Mouse (Mus musculus) adrenal gland, postnatal 14 days (tissue): ENCODE results near the gene Eda2r. TPM values are rescaled to one million over a fixed set of nuclear protein-coding genes. Genes with fewer than 3 reads are reported as not detected.

Source experiments
- DNase-seq: peaks from one replicate; pipeline ENCODE4 v3.0.0; 2021; ENCODE audit warnings: mixed read lengths
- long read RNA-seq, 2 experiments: library from polyadenylated mRNA; stranded (forward); transcript quantifications; one replicate each; pipeline ENCODE4 v2.0.0; 2021
- total RNA-seq: library from RNA; stranded (reverse); gene quantifications from 2 replicates; pipeline ENCODE4 v1.2.3, GENCODE M21; 2021

The Eda2r gene
- total RNA-seq, result 1.6 and 1.9 TPM in 2 replicates
- long read RNA-seq, experiment 1, result 0 reads
- long read RNA-seq, experiment 2, result 0 reads

- peak; percentile 62 for DNase-seq
Observed at GRCm38 (mm10) chrX:97377065-97377421, at the start of gene Eda2r. TSS of gene Eda2r (minus strand) at chrX:97377216.

- no peak for DNase-seq
Observed at GRCm38 (mm10) chrX:97397872-97398271, 20.9 kb upstream of the Eda2r start.

- no peak for DNase-seq
Observed at GRCm38 (mm10) chrX:97378076-97378475, 1.1 kb upstream of the Eda2r start.

DNA sequence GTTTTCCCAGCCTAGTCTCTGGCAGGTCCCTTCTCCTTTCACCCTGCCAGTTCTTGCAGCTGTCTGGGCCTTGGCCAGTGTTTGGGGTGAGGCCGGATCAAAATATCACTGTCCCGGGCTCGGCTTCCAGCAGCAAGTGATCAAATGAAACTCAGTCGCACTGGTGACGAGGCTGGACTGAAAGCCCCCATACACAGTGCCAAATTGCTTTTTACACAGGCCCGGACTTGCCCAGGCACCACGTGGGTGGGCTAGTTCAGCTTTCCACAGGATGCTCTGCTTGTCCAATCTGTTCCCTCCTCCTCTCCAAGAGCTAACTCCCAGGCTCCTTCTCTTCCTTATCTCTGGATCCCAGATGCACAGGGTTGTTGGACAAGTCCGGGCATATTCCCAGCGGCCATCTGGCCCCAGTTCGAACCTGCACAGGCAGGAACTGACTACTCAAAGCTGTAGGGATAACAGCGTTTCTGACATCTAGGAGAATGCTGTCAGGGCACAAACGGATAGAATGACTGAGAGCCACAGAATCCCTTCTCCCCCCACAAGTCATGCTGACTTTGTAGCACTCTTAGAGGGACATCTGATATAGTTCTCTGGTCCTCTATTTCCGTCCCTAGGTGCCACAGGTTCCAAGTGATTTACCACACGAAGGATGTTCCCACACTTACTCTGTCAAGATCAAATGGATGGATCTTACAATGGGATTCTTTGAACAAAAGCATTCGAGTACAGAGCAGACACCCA is 523 bp downstream of the Eda2r start:
- DNase-seq, result peak; percentile 30

GRCm38 (mm10) chrX:97372826-97373225 is 4.2 kb downstream of the Eda2r start:
- no peak for DNase-seq

DNA sequence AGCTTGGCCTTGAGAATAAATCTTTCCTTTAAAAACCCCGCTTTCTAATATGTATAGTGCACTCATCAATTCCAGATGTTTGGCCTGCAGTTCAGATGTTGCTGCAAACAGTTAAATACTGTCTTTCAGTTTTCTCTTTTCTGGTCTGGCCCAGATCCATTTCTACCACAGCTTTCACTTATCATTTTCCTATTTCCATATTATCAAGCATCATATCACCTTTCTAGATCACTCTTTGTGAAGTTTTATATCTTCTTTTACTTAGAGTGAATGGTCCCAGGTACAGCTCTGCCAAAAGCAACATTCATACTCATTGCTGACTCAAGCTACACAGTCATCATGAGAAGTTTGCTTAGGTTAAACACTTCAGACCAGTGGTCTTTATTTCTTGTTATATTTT is 7.8 kb downstream of the Eda2r start:
- no peak for DNase-seq

DNA sequence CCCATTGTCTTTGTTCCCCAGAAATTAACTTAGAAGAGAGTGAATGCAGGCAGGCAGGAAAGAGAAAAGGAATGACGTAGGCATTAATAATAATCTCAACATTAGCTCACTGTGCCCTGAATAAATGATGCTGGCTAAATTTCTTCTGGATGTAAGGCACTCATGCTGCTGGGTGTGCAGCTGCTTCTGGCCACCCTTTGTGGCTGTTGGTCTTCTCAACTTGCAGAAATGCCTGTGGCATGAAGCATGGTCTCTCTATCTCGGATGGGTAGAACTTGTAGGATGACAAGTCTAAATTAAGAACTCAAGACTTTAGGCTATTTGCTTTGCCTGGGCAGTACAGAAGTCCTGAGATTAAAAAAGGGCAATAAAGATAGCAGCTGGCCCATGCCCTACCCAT is 8.3 kb downstream of the Eda2r start:
- DNase-seq, result no peak

GRCm38 (mm10) chrX:97360919-97361318 is 16.1 kb downstream of the Eda2r start:
- DNase-seq, result no peak

DNA sequence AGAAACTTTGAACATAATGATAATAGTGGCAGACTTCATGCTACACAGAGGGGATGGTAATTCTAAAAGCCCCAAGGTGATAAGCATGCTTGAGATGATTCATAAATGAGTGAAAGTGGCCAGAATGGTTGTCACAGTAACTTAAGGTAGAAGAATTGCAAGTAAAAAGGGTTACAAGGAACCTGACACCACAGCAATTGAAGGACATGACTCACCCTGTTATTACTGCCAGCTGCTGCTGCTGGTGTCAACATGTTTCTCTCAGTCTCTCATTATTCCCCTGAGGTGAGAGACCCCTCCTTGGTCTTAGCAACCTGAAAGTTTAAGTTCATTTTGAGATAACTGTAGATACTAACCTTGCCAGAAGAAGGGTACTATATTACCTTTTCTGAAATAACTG is 49.1 kb downstream of the Eda2r start:
- no peak for DNase-seq
